Mouse (Mus musculus): ENCODE data around the gene Dock2.
A peak's percentile ranks its signal among the peaks of the same experiment; 100 is the strongest.
"Not testable (repeated sequence)": the region's sequence is repeated elsewhere in the genome, so short reads cannot be mapped to it uniquely, and the experiment has no call there.

Gene Dock2

DNA sequence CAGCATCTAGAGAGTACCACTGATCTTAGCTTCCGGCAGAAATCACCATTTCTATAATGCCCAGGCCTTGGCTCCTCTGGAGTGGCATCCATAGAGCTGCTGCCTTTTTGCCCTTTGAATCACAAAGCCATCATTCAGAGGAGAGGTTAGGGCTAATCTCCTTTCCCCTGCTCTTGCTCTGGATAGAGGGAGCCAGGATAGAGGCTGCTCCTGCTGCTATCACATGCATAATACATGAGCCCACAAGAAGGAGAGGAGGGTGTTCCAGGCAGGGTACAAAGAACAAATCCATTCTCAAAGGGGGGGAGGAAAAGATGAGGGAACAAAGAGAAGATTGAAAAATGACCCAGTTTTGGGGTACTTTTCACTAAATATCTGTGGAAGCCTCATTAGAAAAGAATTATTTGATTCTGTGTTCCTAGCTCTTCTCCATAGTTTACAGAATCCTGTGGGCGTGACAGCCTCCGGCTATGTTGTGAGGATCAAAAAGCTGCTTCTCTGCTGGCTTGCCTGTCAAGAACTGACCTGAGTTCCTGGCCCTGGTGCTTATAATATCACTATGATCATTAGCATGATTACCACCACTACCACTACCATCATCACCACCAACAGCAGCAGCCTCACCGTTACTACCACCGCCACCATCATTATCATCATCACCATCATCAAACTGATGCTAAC is 485.9 kb downstream of the Dock2 start:
- DNase-seq (ENCODE audit: inconsistent age in 2 of 2, low spot score in 1 of 2) = no peak

GRCm38 (mm10) chr11:34291304-34291703 is 492.4 kb downstream of the Dock2 start:
- DNase-seq (ENCODE audit: inconsistent age in 2 of 2, low spot score in 1 of 2) = no peak

GRCm38 (mm10) chr11:34290708-34291107 is 493.0 kb downstream of the Dock2 start:
- DNase-seq (ENCODE audit: inconsistent age in 2 of 2, low spot score in 1 of 2) = no peak

GRCm38 (mm10) chr11:34290265-34290664 is 493.4 kb downstream of the Dock2 start:
- no peak for DNase-seq (ENCODE audit: inconsistent age in 2 of 2, low spot score in 1 of 2)

DNA sequence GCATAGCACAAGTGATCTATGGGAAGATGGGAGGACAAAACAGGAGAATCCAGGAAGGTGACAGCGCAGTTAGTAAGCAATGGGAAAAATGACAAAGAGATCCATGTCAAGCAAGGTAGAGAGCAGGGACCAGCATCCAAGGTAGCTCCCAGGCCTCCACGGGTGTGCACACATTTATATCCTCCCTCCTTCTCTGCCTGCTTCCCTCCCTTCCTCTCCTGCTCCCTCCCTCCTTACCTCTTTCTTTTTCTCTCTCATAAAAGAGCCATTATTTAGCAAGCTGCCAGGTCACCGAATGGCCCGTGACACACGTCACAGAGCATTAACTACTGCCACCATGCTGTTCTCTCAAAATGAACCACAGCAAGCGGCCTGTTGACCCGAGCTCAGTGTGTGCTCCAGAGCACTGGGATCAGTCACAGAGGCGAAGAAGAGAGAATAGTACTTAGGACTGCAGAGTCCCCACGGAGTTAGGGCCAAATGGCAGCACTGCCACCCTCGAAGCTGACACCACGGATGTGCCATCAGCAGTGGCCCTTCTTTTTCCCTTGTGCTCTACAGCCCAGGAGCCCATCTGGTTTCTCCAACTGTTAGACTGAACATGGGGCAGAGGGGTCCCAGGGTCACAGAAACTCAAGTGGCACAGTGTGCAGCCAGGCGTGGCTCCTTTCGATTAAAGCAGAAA is 499.4 kb downstream of the Dock2 start:
- DNase-seq (ENCODE audit: inconsistent age in 2 of 2, low spot score in 1 of 2) = no peak

- no peak for DNase-seq (ENCODE audit: inconsistent age in 2 of 2, low spot score in 1 of 2)
Measured at GRCm38 (mm10) chr11:34277047-34277445, 506.6 kb downstream of the Dock2 start.

DNA sequence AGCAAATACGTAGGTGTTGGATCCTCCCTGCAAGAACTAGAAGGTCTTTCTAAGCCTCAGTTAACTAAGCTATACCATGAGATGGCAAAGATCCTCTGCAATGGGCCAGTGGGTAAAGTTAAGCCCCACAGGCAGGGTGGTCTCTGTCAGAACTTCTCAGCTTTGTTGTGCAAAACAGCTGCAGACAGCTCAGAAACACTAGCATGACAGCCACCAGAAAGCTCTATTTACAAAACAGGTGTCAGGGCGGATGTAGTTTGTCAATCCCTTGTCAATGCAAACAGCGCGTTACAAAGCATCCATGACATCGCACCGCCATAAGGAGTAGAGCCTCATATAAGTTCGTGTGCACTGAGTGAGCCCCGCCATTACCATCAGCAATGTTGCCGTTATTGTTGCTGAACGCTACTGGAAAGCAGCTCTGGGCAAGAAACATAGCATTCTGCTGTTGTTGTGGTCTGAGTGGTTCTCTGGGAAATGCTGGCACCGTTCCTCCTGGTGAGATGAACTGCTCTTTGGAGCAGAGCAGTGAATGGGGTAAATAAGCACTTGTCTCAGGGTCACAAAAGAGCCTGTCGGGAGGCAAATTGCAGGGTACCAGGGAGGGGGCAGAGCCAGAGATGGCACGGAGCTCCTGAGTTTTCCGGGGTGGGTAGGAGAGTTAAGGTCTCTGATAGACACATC is 507.2 kb downstream of the Dock2 start:
- DNase-seq (ENCODE audit: inconsistent age in 2 of 2, low spot score in 1 of 2) = peak; percentile 6 to 22

DNA sequence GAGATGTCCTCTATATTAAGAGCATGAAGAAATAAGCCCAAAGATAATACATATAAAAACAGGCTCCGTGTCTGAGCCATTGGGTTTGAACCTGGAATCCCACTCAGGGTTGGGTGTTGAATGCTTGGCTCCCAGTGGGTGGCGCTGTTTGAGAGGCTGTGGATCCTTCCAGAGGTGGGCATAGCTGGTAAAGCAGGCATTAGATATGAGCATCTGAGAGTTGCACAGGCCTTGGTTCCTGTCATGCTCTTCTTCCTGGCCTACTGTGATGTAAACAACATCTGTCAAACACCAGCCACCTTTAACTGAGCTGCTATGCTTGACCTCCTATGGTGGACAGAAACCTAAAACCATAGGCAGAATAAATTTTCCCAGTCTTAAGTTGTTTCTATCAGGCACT is 507.8 kb downstream of the Dock2 start:
- DNase-seq (ENCODE audit: inconsistent age in 2 of 2, low spot score in 1 of 2) = peak; percentile 9 to 44

DNA sequence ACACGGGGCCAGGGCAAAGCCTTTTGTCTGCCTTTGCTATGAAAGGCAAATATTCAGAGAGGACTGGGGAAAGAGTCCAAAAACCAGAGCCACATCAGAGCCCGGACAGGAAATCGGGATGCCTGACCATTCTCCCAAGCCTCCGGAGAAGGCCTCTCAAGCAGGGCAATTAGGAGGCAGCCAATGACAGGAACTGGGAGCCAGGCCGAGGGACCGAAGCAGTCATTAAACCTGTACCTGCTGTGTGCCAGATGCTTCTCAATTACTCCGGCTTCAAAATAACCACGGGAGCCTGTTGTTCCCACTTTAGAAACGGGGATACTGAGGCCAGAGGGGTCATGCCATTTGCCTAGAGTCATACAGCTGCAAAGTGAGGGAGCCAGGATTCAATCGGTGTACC is 511.7 kb downstream of the Dock2 start:
- no peak for DNase-seq (ENCODE audit: inconsistent age in 2 of 2, low spot score in 1 of 2)

DNA sequence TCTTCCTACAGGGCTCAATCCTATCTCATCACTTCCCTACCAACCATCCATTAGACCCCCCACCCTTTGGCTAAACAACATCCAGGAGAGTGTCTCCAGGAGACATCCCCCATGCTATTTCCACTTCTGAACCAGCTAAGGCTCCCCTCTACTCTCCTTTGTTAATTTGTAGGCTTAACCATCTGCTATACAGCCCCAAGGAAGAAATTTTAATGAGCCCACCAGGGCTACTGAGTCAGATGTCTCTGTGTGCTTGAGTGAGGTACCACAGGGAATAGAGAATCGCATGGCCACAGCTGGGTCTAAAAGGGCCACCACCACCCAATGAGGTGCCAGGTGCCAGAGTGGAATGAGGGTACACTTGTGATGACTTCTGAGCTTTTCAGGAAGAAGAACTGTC is 519.6 kb downstream of the Dock2 start:
- DNase-seq (ENCODE audit: inconsistent age in 2 of 2, low spot score in 1 of 2) = no peak

- no peak for DNase-seq (ENCODE audit: inconsistent age in 2 of 2, low spot score in 1 of 2)
Measured at GRCm38 (mm10) chr11:34258849-34259469, 524.7 kb downstream of the Dock2 start.

- no peak for DNase-seq (ENCODE audit: inconsistent age in 2 of 2, low spot score in 1 of 2)
Measured at GRCm38 (mm10) chr11:34257548-34258189, 526.0 kb downstream of the Dock2 start.

DNA sequence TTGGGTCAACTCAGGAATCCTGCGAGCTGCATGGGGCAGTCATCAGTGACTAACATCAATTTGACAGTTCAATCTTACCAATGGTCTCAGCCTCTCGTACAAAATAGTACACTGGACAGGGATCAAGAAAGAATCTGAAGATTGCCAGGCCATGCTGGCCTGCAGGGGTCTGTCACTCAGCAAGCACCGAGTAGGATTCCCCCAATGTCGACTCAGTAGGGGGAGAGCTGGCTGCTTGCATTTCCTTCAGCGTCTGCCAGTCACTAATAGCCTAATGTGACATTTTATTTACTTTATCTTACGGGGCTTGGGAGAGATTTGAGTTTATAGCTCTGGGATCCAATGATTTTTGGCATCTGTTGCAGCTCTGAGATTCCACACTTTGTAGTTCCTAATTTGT is 540.7 kb downstream of the Dock2 start:
- no peak for DNase-seq (ENCODE audit: inconsistent age in 2 of 2, low spot score in 1 of 2)

GRCm38 (mm10) chr11:34240252-34240651 is 543.4 kb downstream of the Dock2 start:
- no peak for DNase-seq (ENCODE audit: inconsistent age in 2 of 2, low spot score in 1 of 2)

- DNase-seq (ENCODE audit: inconsistent age in 2 of 2, low spot score in 1 of 2) = peak; percentile 44 to 76
Measured at GRCm38 (mm10) chr11:34239691-34240090, 544.0 kb downstream of the Dock2 start.

DNA sequence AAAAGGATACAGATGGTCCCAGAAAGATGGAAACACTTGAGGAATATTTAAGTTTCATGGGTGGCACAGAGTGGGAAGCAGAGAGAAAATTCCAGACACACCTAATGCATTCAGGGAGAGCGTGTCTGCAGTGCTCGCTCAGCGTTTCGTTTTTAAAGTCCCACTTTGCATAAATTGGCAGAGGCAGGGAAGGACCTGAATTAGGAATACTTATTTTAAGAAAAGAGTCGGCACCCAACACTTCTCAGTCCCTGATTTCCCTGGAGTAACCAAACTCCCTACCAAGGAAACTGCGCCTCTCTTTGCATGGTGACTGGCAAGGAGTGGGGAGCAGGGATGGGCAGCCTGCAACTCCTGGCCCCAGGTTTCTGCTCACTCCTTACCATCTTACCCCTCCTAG is 546.8 kb downstream of the Dock2 start:
- DNase-seq (ENCODE audit: inconsistent age in 2 of 2, low spot score in 1 of 2) = no peak

GRCm38 (mm10) chr11:34236091-34236759 is 547.5 kb downstream of the Dock2 start:
- peak; percentile 43 to 81 for DNase-seq (ENCODE audit: inconsistent age in 2 of 2, low spot score in 1 of 2)

- peak; percentile 35 to 83 for DNase-seq (ENCODE audit: inconsistent age in 2 of 2, low spot score in 1 of 2)
Measured at GRCm38 (mm10) chr11:34228758-34229364, 554.8 kb downstream of the Dock2 start.

DNA sequence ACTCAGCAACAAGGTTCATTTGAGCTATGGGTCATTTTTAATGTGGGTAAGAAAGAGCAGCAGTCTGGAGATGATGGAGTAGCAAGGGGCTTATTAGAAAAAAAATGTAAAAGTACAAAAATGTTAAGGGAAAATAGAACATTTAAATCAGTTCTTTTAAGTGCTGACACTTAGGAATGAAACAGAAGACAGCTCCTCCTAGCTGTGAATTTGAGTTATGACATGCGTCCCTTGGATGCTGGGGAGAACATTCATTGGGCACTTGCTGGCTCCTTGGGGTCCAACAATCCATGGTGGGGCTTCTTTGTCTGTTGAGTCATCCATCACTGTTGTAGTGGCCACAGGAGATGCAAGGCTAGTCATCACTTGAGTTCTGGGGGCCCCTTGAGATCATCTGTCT is 556.5 kb downstream of the Dock2 start:
- DNase-seq (ENCODE audit: inconsistent age in 2 of 2, low spot score in 1 of 2) = peak in 1 of 2 experiments; percentile 35

GRCm38 (mm10) chr11:34220596-34220995 is 563.1 kb downstream of the Dock2 start:
- DNase-seq (ENCODE audit: inconsistent age in 2 of 2, low spot score in 1 of 2) = not testable (repeated sequence)

All from adrenal gland, adult (tissue).